Mouse (Mus musculus) 3T3-L1 (cell line): Measurements from ENCODE around the gene Zfp768.
A peak's percentile ranks its signal among the peaks of the same experiment; 100 is the strongest.
"Not testable (repeated sequence)": the region's sequence is repeated elsewhere in the genome, so short reads cannot be mapped to it uniquely, and the experiment has no call there.

ENCODE experiments used
- DNase-seq: peaks from one replicate; pipeline ENCODE4 v3.0.0-alpha.2; 2015; ENCODE audit warnings: low read depth, low spot score

The Zfp768 gene

GRCm38 (mm10) chr7:127345512-127346325 is at the start of gene Zfp768:
Gene Zfp768, minus strand, starts transcription at chr7:127345589.
- peak; percentile 75 for DNase-seq

- DNase-seq, result no peak
Measured at GRCm38 (mm10) chr7:127393944-127394333, 48.5 kb upstream of the Zfp768 start.

- DNase-seq, result peak; percentile 99
Measured at GRCm38 (mm10) chr7:127393157-127393943, 48.0 kb upstream of the Zfp768 start, which contains the start of gene E430018J23Rik. Gene E430018J23Rik, minus strand, starts transcription at chr7:127393629.

GRCm38 (mm10) chr7:127392251-127392824 is 46.9 kb upstream of the Zfp768 start:
- DNase-seq, result no peak

- DNase-seq, result no peak
Measured at GRCm38 (mm10) chr7:127391538-127391937, 46.1 kb upstream of the Zfp768 start.

GRCm38 (mm10) chr7:127390306-127390705 is 44.9 kb upstream of the Zfp768 start:
- DNase-seq, result no peak

GRCm38 (mm10) chr7:127388201-127388600 is 42.8 kb upstream of the Zfp768 start:
- DNase-seq, result peak; percentile 50

- no peak for DNase-seq
Measured at GRCm38 (mm10) chr7:127386641-127387392, 41.4 kb upstream of the Zfp768 start, which contains the start of gene 9130019O22Rik. Gene 9130019O22Rik, minus strand, starts transcription at chr7:127387166.

- DNase-seq, result not testable (repeated sequence)
Measured at GRCm38 (mm10) chr7:127385560-127385959, 40.2 kb upstream of the Zfp768 start.

GRCm38 (mm10) chr7:127378310-127378921 is 33.0 kb upstream of the Zfp768 start:
- DNase-seq, result no peak

GRCm38 (mm10) chr7:127375271-127376245 is 30.2 kb upstream of the Zfp768 start, which contains the start of gene Zfp747:
Gene Zfp747, minus strand, starts transcription at chr7:127376050.
- DNase-seq, result peak; percentile 98

- not testable (repeated sequence) for DNase-seq
Measured at GRCm38 (mm10) chr7:127371870-127372269, 26.5 kb upstream of the Zfp768 start.

GRCm38 (mm10) chr7:127371213-127371612 is 25.8 kb upstream of the Zfp768 start:
- no peak for DNase-seq

- no peak for DNase-seq
Measured at GRCm38 (mm10) chr7:127366249-127366648, 20.9 kb upstream of the Zfp768 start.

GRCm38 (mm10) chr7:127364166-127364565 is 18.8 kb upstream of the Zfp768 start:
- no peak for DNase-seq

- no peak for DNase-seq
Measured at GRCm38 (mm10) chr7:127363475-127363921, 18.1 kb upstream of the Zfp768 start.

GRCm38 (mm10) chr7:127362418-127362817 is 17.0 kb upstream of the Zfp768 start:
- peak; percentile 68 for DNase-seq

- no peak for DNase-seq
Measured at GRCm38 (mm10) chr7:127361449-127361848, 16.1 kb upstream of the Zfp768 start.

GRCm38 (mm10) chr7:127360265-127360664 is 14.9 kb upstream of the Zfp768 start:
- no peak for DNase-seq
